Mouse (Mus musculus) skeletal muscle tissue, postnatal 0 days (tissue): Measurements from ENCODE around the gene Ell. TPM values are rescaled to one million over a fixed set of nuclear protein-coding genes. Genes with fewer than 3 reads are reported as not detected.

Experiments used
- polyA plus RNA-seq: library from polyadenylated mRNA; unstranded; fragments of >200 nt; fragmentation: Nextera tagmentation; extraction: Ambion mirVana; gene quantifications from 2 replicates; pipeline ENCODE4 v1.2.1, GENCODE M21; 2015

The Ell gene
- 11.2 and 11.9 TPM in 2 replicates for polyA plus RNA-seq

GRCm38 (mm10) chr8:70539077-70539813 lies at the start of gene Ell:
Ell (plus strand) TSS chr8:70539457.

GRCm38 (mm10) chr8:70492664-70493640 lies 46.3 kb upstream of the Ell start, which contains the start of gene Crlf1:
Crlf1 (plus strand) TSS chr8:70493158.

GRCm38 (mm10) chr8:70506328-70507026 lies 32.8 kb upstream of the Ell start, which contains the start of gene Rex1bd:
Rex1bd (minus strand) TSS chr8:70506752.

GRCm38 (mm10) chr8:70510228-70510915 lies 28.9 kb upstream of the Ell start, which contains the start of gene Uba52:
Uba52 (minus strand) TSS chr8:70510801.

GRCm38 (mm10) chr8:70527512-70528181 lies 11.6 kb upstream of the Ell start, which contains the start of the genes Fkbp8 and Kxd1:
Fkbp8 (plus strand) TSS chr8:70527724.
Kxd1 (minus strand) TSS chr8:70527956.

GRCm38 (mm10) chr8:70593961-70594609 lies 54.8 kb downstream of the Ell start, which contains the start of gene Isyna1:
Isyna1 (plus strand) TSS chr8:70594373.

GRCm38 (mm10) chr8:70608749-70609367 lies 69.6 kb downstream of the Ell start, which contains the start of gene Ssbp4:
Ssbp4 (minus strand) TSS chr8:70608872.

GRCm38 (mm10) chr8:70615894-70616293 lies 76.6 kb downstream of the Ell start, which contains the start of gene Lrrc25:
Lrrc25 (plus strand) TSS chr8:70616155.

GRCm38 (mm10) chr8:70632346-70632892 lies 93.2 kb downstream of the Ell start, which contains the start of gene Gdf15:
Gdf15 (minus strand) TSS chr8:70632456.

Other genes starting within 250 kb of the Ell start
- 22.4 and 27.8 TPM in 2 replicates for gene Ddx49, start 237.0 kb upstream of the Ell start, polyA plus RNA-seq
- gene Cope, start 236.9 kb upstream of the Ell start, polyA plus RNA-seq = 216 and 248 TPM in 2 replicates
- gene Cers1, start 223.7 kb upstream of the Ell start, polyA plus RNA-seq = 18.4 and 21.9 TPM in 2 replicates
- gene Gdf1, start 209.6 kb upstream of the Ell start, polyA plus RNA-seq = 4.1 and 4.4 TPM in 2 replicates
- gene Upf1, start 186.2 kb upstream of the Ell start, polyA plus RNA-seq = 7.2 and 8.6 TPM in 2 replicates
- gene Comp, start 165.9 kb upstream of the Ell start, polyA plus RNA-seq = 0.58 and 5.8 TPM in 2 replicates
- 6.5 and 7.8 TPM in 2 replicates for gene Crtc1, start 99.9 kb upstream of the Ell start, polyA plus RNA-seq
- gene Klhl26, start 62.5 kb upstream of the Ell start, polyA plus RNA-seq = 8.6 and 8.7 TPM in 2 replicates
- 0.12 TPM in 1 of 2 replicates, not detected in the other for gene Tmem59l, start 52.1 kb upstream of the Ell start, polyA plus RNA-seq
- 4.2 and 4.5 TPM in 2 replicates for gene Crlf1, start 46.3 kb upstream of the Ell start, polyA plus RNA-seq
- 123 and 148 TPM in 2 replicates for gene Rex1bd, start 32.7 kb upstream of the Ell start, polyA plus RNA-seq
- 788 and 817 TPM in 2 replicates for gene Uba52, start 28.7 kb upstream of the Ell start, polyA plus RNA-seq
- gene Fkbp8, start 11.7 kb upstream of the Ell start, polyA plus RNA-seq = 144 and 162 TPM in 2 replicates
- 64.4 and 69.8 TPM in 2 replicates for gene Kxd1, start 11.5 kb upstream of the Ell start, polyA plus RNA-seq
- gene Isyna1, start 54.9 kb downstream of the Ell start, polyA plus RNA-seq = 31.7 and 32.2 TPM in 2 replicates
- gene Ssbp4, start 69.4 kb downstream of the Ell start, polyA plus RNA-seq = 44.3 and 52.8 TPM in 2 replicates
- 2.7 and 3.7 TPM in 2 replicates for gene Lrrc25, start 76.7 kb downstream of the Ell start, polyA plus RNA-seq
- gene Gdf15, start 93.0 kb downstream of the Ell start, polyA plus RNA-seq = 0.28 and 0.41 TPM in 2 replicates
- 44.6 and 48.6 TPM in 2 replicates for gene Pgpep1, start 120.9 kb downstream of the Ell start, polyA plus RNA-seq
- gene Lsm4, start 133.8 kb downstream of the Ell start, polyA plus RNA-seq = 120 and 144 TPM in 2 replicates
- gene Jund, start 159.5 kb downstream of the Ell start, polyA plus RNA-seq = 81.2 and 130 TPM in 2 replicates
- not detected in 2 replicates for gene Iqcn, start 164.0 kb downstream of the Ell start, polyA plus RNA-seq
- gene Gm3336, start 179.1 kb downstream of the Ell start, polyA plus RNA-seq = not detected in 2 replicates
- 0.60 and 0.78 TPM in 2 replicates for gene Pde4c, start 184.3 kb downstream of the Ell start, polyA plus RNA-seq
- gene Rab3a, start 215.2 kb downstream of the Ell start, polyA plus RNA-seq = 48.6 and 48.8 TPM in 2 replicates
- 33.9 and 40.1 TPM in 2 replicates for gene Mpv17l2, start 221.5 kb downstream of the Ell start, polyA plus RNA-seq
- gene Pik3r2, start 237.3 kb downstream of the Ell start, polyA plus RNA-seq = 41.8 and 42.9 TPM in 2 replicates